Mouse (Mus musculus): ENCODE data around the gene Nuak1.

The Nuak1 gene

DNA sequence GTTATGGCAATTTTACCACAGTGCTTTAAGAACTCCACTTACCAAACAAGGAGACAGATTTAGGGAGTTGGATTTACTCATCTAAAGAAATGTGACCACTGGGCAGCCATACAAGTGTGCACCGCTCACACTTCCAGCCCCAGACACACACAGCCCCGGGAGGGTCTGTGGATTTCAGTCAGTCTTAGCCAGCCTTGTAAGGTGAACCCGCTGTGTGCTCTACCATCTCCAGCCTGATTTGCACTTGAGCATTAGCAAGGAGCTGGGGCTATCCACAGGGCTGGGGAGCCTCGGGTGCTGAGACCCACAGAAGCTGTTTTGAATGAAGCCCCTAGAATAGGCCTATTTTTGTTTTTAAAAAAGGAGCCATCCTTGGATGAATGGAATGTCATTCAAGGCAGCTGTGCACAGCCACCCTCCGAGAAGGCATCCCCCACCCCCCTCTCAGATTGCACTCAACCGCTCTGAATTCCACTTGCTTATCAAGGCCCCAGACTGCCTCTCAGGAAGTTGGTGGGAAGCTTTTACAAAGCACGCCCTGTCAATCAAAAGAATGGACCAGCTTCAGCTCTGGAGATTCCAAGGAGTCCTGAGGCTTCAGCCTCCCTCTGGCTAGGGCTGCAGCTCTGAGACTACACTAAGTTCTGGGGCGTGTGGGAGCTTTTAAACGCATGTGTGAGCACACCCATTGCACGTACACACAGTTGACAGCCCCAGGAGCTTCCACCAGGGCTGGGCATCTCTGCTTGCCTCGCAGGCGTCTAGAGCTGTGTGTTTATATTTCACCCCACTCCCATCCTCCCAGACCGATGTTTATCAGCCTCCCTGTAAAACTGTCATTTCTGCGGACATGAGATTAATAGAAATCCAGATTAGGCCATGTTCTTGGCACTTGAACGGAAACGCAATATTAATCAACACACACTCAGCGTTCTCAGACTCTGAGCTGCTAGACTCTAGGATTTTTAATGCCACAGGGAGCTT, 57.2 kb downstream of the Nuak1 start:
- no peak for DNase-seq (ENCODE audit: low read depth, low spot score)

DNA sequence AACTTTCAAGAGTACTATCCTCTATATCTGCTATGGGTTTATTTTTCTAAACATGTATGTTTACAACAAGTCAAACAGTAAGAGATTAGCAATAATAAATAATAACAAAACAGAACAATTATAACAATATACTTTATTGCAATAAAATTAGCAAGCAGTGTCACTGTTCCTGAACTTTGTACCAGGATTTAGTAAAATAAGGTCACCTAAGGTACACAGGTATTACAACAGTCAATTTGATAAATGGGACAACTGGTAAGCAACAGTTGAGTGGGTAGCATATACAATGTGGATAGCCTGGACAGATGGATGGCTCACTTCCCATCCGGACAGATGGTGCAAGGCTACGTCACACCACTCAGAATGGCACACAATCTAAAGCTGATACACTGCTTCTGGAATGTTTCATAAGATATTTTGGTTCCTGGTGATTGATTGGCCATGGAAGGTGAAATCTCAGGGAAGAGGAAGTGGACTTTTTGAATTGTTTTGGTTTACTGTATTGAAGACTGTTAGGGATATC, 59.1 kb downstream of the Nuak1 start:
- DNase-seq (ENCODE audit: low read depth, low spot score) = no peak

DNA sequence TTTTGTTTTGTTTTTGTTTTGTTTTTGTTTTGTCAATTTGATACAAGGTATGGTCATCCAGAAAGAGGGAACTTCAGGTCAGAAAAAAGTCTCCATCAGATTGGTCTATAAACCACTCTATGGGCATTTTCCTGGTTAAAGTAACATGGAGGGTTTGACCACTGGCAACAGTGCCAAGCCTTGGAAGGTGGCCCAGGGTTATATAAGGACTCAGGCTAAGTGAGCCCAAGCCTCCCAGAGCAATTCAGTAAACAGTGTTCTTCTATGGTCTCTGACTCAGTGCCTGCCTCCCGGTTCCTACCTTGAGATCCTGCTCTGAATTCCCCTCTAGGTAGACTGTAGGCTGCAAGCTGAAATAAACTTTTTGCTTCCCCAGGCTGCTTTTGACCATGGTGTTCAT, 61.0 kb downstream of the Nuak1 start:
- DNase-seq (ENCODE audit: low read depth, low spot score) = no peak

DNA sequence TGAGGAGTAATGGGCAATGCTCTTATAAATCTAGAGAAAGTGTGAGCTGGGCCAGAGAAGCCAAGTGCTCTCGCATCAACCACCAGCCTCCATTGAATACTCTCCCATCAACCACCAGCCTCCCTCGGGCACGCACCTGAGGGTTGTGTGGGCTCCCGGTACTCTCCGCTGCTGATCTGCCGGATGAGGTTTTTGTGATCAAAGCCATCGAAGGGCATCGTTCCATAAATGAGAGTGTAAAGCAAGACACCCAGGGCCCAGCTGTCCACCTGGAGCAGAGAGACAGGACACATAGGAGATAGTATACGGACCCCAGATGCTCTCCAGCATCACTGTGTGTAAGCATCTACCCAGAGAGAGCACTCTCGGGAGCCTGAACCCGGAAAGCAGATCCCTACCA, 62.4 kb downstream of the Nuak1 start:
- DNase-seq (ENCODE audit: low read depth, low spot score) = no peak

DNA sequence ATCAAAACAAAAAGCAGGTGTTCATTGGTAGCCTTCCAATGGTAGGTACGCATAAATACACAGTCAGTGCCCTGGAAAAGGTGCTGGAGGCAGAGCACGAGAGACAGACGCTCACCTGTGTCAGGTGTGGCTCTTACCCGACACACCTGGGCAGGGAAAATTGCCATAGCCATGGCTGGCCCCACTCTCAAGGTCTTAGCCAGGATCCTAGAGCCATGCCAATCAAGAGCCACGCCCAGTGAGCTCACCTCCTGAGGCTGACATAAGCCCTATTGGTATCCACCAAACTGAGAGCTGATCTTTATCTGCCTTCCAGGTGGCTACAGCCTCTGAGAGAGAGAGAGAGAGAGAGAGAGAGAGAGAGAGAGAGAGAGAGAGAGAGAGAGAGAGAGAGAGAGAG, 64.1 kb downstream of the Nuak1 start:
- DNase-seq (ENCODE audit: low read depth, low spot score) = no peak

DNA sequence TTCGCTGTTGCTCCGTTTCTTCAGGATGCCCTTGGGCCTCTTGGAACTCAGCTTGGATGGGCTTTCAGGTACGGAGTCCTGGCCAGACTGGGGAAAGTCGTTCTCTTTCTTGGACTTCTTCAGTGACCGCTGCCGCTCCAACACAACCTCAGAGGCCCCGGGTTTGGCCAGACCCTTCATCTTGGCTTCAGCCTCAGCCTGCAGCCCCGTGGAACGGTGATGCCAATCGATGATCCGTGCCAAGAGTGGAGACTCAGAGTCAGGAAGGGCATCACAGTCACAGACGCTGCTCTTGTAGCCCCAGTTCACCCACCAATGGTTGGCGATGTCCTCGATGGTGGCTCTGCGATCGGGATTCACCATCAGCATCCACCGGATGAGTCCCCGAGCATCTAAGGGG, 65.4 kb downstream of the Nuak1 start:
- no peak for DNase-seq (ENCODE audit: low read depth, low spot score)

DNA sequence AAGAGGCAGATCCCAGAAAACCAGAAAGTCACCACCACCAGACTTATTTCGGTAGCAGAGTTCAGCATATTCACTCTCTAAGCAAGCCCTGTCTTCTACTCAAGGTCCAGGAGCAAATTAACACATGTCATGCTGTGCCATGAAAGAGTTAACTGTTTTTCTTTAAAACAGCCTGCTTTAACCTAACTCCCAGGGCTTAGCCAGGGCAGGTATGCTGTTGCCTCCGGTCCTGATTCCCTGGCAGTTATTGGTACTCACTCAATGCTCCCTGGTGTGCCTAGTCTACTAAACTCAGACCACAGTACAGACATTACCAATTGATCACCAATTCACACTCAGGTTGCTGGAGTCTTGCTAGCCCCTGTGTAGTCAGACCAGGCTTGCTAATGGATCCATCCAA, 66.9 kb downstream of the Nuak1 start:
- no peak for DNase-seq (ENCODE audit: low read depth, low spot score)

DNA sequence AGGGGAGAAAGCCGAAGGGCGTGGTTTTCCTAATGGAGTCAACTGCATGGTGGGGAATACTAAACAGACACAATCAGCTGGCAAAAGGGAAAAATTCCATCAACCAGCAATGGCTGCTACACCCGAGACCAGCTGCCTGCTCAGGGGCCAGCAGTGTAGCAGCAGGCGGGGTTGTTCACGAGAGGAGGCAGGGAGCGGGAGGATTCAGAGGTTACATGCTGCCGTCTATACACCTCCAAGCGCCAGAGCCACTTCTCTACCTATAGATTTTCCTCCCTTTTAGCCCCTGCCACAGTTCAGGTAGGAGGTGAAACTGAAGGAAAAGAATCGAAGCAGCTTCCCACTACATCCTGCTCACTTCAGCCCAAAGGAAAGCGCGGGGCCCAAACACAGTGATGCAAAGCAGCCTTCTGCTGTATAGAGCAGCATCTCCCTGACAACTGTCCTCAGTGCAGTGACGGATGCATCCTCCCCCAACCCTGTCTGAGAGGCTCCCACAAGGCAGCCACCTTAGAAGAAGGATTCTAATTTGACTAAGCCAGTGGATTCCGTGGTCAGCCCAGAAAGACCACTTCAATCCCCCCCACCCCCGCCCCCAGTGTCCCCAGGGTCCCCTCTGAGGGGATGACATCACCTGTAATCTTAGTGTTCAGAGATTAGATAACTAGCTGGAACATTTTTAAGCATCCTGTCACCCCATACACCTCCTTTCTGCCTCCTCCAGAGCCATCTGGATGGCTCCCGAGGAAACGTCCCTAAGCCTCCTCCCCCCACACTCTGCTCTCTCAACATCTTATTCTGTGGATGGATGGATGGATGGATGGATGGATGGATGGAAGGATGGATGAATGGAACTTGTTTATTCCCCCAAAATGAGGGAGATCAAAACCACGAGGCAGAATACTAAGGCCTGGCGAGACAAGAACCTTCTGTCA, 68.0 kb downstream of the Nuak1 start:
- no peak for DNase-seq (ENCODE audit: low read depth, low spot score)

DNA sequence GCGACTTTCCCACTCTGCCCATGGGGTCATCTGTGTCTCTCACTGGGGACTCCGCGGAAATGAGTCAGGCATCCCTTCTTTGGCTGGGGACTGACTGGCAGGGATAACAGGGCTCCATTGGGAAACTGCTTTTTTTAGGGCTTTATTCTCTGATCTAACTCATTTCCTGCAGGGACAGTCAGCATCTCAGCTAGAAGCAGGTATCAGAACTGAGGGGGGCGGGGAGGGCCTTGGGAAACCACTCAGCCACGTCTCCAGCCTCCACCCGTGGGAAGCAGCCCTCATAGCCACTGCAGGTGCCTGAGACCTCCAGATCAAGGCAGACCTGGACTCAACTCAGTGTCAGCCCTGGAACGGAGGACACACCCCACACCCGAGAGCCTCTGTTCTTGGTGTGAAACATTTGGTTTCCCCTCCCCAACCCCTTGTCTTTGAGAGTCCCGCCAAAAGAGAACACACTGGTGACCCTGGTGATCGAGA, 68.7 kb downstream of the Nuak1 start:
- DNase-seq (ENCODE audit: low read depth, low spot score) = no peak

DNA sequence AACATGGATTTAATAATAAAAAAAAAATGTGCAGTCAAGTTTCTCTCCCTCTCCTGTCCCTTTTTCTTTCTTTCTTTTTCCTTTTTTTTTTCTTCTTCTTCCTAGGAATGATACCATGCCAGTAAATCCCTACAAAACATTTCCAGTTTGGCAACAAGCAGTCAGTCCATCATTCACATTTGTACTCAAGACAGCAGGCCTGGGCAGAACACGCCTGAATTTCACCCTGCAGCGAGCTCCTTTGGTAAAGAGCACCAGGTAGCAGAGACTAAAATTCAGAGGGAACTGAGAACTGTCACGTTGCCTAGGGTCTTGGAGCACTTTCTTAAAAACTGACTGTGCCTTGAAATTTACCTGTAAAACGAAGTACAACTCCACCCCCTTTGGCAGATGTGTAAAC, 69.2 kb downstream of the Nuak1 start:
- DNase-seq (ENCODE audit: low read depth, low spot score) = no peak

DNA sequence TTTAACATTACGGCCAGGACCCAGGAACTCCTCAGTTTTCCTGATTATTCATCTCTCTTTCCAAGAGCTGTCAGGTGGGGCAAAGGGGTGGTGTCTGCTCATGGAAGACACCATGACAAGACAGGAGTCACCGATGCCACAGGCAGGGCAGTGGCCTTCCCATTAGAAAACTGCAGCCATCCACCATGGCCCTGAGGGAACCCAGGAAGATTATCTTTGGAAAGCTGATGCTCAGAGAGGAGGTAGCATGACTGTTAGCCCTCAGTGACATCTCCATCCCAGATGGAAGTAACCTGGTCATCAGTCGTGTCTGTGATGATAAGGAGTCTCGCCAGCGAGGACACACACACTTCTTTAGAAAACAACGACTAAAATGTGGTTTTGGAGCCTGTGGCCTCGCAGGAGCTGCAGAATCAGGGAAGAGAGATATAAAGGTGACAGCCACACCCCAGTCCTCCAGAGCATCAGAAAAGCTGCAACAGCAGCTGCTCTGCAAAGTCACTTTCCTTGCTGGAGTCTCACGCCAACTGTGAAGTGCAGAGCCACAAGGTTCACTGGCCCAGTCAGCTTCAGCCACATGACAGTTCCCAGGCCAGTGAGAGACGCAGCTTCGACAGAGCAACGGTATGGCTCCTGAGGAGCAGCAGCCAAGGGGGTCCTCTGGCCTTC, 70.6 kb downstream of the Nuak1 start:
- no peak for DNase-seq (ENCODE audit: low read depth, low spot score)

DNA sequence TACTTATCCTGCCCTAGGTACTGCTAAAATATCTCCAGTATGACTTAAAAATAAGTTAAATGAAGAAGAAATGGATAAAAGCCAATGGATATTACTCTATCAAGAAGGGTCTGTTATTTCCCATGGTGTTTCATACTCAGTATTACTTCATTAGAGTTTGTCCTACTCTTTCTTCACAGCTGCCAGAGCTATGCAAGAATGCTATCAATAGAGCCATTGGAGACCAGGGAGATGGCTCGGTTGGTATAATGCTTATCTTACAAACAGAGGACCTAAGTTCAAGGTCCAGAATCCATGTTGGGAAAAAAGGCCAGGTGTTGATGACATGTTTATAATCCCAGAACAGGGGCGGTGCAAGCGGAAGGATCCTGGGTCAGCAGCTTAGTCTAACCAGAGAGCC, 72.2 kb downstream of the Nuak1 start:
- no peak for DNase-seq (ENCODE audit: low read depth, low spot score)

DNA sequence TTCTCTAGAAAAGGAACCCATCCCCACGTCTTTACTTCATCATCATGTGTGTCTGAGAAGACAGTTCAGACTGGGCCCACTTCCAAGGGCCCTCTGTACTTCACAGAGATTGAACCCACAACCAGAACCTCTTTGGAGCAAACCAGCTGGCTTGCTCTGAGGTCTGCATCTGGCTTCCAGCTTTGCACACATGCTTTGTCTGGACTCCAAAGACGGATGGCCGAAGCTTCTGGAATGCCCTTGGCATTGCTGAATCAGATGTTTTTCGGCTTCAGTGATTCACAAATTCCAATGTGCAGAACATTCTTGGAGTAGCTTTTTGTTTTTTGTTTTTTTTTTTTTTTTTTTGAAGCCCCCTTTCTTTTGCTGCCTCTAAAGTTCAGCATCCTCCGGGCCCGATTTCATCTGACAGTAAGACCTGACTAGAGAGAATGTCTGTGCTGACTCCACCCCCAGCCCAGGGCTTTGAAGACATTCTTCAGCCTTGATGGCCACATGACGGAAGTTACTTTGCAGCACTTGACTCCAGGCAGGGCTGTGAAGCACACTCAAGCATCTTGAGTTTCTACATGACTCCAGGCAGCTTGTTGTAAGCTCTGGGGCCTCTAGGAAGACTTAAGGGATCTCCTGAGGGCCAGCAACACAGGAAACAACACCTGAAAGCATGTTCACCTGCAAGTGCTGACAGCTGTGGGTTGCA, 75.1 kb downstream of the Nuak1 start:
- DNase-seq (ENCODE audit: low read depth, low spot score) = no peak

DNA sequence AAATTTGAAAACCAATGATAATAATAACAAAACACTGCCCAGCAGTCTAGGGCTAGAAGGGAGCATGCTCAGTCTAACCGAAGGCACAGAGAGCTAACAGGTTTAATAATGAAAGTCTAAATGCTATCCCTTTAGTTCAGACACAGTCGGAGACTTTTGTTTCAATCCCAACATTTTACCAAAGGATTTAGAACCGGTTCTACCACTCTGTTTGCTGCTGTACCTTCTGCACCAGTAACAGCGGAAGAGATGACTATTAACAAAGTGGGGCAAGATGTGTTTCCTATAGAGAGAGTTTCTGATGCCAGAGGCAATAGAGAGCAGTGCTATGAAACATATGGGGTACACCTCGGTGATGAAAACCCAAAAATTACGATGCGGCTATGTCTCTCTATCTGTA, 76.6 kb downstream of the Nuak1 start:
- DNase-seq (ENCODE audit: low read depth, low spot score) = no peak

DNA sequence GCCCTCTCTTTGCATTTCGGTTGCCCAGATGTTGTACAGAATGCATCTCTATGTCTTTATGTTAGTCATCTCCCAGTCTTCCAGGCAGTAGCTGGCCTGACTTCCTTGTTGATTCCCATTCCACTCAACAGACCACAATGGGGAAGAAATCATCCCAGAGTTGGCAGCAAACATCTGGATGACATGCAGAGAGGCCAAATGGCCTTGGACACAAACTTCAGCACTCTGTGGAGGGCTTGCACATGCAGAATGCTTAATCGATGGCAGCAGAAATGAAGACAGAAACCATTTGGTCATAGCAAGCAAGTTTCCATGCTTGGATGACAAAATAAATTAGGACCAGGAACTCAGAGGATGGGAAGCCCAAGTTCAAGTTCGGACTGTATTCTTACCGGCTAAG, 79.4 kb downstream of the Nuak1 start:
- no peak for DNase-seq (ENCODE audit: low read depth, low spot score)

DNA sequence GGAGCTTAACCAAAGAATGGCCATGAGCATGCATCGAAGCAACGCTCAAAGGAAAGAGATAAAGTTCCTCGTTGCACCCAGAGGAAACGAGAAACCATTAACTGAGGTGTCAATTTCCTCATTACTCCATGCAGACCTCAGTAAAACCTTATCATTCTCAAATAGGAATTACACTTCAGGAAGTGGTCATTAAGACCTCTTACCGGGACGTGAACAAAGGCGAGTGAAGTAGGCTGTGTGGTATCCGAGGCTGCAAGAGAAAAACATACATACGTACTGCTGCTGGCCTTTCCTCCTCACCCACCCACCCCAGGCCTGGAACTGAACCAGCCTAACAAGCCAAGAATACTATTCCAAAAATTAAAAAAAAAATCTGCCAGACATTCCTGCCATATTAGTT, 80.0 kb downstream of the Nuak1 start:
- DNase-seq (ENCODE audit: low read depth, low spot score) = no peak

DNA sequence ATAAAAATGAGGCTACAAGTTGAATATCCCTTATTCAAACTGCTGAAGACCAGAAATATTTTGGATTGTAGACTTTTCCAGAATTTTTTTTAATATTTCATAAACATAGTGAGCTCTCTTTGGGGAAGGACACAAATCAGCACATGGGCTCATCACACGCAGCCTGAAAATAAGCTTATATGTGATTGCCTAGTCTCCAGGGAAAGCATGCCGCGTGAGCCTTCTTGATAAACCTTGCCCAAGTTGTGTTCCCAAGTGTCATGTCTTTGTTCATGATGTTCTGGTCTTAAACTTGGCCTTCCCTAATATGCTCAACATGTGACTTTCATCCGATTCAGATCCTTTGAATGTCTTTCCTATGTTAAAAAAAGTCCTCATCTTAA, 81.7 kb downstream of the Nuak1 start:
- no peak for DNase-seq (ENCODE audit: low read depth, low spot score)

DNA sequence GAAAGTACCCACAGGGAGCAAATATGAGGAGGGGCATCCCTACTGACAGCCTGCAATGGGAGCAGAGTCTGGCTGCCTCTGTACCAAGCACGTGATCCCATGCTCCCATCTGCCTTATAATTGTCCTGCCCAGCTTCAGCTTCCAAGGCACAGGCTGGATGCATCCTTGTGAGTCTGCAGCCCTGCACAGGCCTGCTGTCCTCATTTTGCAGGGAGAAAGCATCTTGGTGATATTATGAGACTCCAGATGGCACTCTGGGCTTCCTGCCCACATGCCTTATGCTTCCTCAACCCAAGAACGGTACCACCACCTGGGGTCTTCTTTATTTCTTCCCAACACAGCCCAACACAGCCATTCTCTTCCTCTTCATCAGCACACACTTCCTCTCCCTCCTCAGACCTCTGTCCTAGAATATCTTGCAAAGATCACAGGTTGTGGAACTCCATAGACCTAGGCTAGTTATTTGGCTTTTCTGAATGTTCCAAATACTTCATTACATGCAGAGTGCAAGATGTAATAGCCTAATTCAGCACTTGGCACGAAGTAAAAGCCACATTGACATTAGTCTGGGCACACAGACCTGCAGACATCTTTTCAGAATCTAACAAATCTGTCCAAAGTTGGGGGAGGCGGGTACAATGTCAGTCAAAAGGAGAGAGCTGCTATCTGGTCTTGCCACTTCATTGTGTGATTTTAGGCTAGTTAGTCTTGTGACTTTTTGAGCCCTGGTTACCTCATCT, 82.2 kb downstream of the Nuak1 start:
- no peak for DNase-seq (ENCODE audit: low read depth, low spot score)

DNA sequence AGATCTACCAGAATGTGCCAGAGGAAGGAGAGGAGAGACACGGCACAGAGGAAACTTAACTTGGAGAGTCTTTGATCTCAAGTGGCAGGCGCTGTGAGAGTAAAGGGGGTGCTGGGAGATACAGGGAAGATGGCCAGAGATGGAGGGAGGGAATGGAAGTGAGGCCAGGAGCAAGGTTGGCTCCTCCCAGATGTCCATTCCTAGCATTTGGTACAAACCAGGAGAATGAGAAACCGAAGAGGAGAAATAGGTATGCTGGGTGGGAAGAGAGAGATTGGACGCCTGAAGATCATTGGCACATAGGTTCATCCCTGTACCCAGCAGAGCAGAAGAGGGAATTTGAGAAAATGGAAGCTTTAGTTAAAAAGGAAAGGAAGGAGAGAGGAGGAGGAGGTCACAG, 82.8 kb downstream of the Nuak1 start:
- DNase-seq (ENCODE audit: low read depth, low spot score) = no peak

DNA sequence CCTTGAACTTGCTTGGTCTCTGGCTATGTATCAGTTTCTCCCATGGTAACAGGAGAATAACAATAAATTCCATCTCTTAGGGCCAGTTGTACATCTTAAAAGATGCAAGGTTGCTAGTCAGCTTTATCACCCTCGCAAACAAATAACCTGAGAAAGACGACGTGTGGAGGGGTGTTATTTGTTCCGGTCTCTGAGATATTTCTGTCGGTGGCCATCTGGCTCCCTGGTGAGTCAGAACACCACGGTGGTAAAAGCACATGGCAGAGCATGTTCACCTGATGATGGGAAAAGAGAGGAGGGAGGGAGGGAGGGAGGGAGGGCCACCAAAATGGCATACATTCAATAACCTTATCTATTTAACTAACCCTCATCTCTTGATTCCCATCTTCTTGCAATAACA, 86.1 kb downstream of the Nuak1 start:
- no peak for DNase-seq (ENCODE audit: low read depth, low spot score)

All from A20 (cell line).